Comparison of ENCODE assay signal across 7 mouse cellular contexts in genomic region chr11:120711980-120712604, GRCm38 (mm10). TPM values are rescaled to one million over a fixed set of nuclear protein-coding genes. Genes with fewer than 3 reads are reported as not detected.
DNase-seq lines count a peak whose midpoint lies in the region; ATAC-seq lines count a peak whose summit lies in the region.

No protein-coding gene starts in this region.

- peaks cover 13% of the 10 kb centered on the region for H3K4me1 ChIP-seq in liver, embryonic 11.5 days (replicated peaks; ENCODE audit: control insufficient read depth, insufficient read depth, low read length)
- H3K4me1 ChIP-seq in forebrain, embryonic 15.5 days, result peaks cover 30% of the 10 kb centered on the region
- peaks cover 59% of the 10 kb centered on the region for H3K4me1 ChIP-seq in limb, embryonic 13.5 days
- peaks cover 24% of the 10 kb centered on the region for H3K4me1 ChIP-seq in stomach, embryonic 14.5 days (ENCODE audit: control insufficient read depth, insufficient read depth, low read length)

- H3K9ac ChIP-seq in liver, embryonic 11.5 days (ENCODE audit: low read depth, low read length), result peak overlapping the region; percentile 84
- H3K9ac ChIP-seq in forebrain, embryonic 15.5 days (replicated peaks), result no peak overlapping the region
- H3K9ac ChIP-seq in limb, embryonic 13.5 days, result peak overlapping the region; percentile 75
- 0 out of 2 replicates have a peak overlapping the region, but pooled peaks have one; percentile 18 for H3K9ac ChIP-seq in stomach, embryonic 14.5 days (replicated peaks; ENCODE audit: low read depth, low read length)

- peak overlapping the region; percentile 82 for H3K4me3 ChIP-seq in liver, embryonic 11.5 days (ENCODE audit: low read depth, low read length)
- H3K4me3 ChIP-seq in forebrain, embryonic 15.5 days, result peak overlapping the region; percentile 64; the same call in 1 of the 2 replicates
- H3K4me3 ChIP-seq in limb, embryonic 13.5 days, result peak overlapping the region; percentile 69; the same call in 1 of the 2 replicates
- H3K4me3 ChIP-seq in stomach, embryonic 14.5 days (ENCODE audit: low read depth, low read length), result peak overlapping the region; percentile 60; the same call in 1 of the 2 replicates

- H3K27ac ChIP-seq in liver, embryonic 11.5 days (ENCODE audit: low read depth, low read length), result no peak overlapping the region
- no peak overlapping the region for H3K27ac ChIP-seq in forebrain, embryonic 15.5 days (replicated peaks)
- no peak overlapping the region for H3K27ac ChIP-seq in limb, embryonic 13.5 days
- H3K27ac ChIP-seq in stomach, embryonic 14.5 days (ENCODE audit: low read length), result no peak overlapping the region

- 61% methylated on average over 8 of the region's 8 CpGs for whole genome bisulfite sequencing in liver, embryonic 11.5 days
- WGBS in forebrain, embryonic 15.5 days, result 64% methylated on average over 8 of the region's 8 CpGs
- 50% methylated on average over 8 of the region's 8 CpGs for WGBS in limb, embryonic 13.5 days
- 59% methylated on average over 8 of the region's 8 CpGs for WGBS in stomach, embryonic 14.5 days

- H3K36me3 ChIP-seq in liver, embryonic 11.5 days (ENCODE audit: control insufficient read depth, insufficient read depth, low read length), result peaks cover 17% of the 10 kb centered on the region; the same call in 1 of the 2 replicates
- H3K36me3 ChIP-seq in forebrain, embryonic 15.5 days, result peaks cover 11% of the 10 kb centered on the region; the same call in 1 of the 2 replicates
- peaks cover 47% of the 10 kb centered on the region for H3K36me3 ChIP-seq in limb, embryonic 13.5 days
- peaks cover 5% of the 10 kb centered on the region for H3K36me3 ChIP-seq in stomach, embryonic 14.5 days (ENCODE audit: control insufficient read depth, insufficient read depth, low read length)

- ATAC-seq in liver, embryonic 11.5 days (replicated peaks; ENCODE audit: low FRiP score), result no peak
- no peak for ATAC-seq in forebrain, embryonic 15.5 days (replicated peaks)
- ATAC-seq in limb, embryonic 13.5 days (ENCODE audit: low FRiP score, low read depth), result no peak
- ATAC-seq in stomach, embryonic 14.5 days (ENCODE audit: insufficient number of reproducible peaks, insufficient read depth, low FRiP score, low read depth), result no peak

- no peaks in the 10 kb centered on the region for H3K27me3 ChIP-seq in liver, embryonic 11.5 days (replicated peaks; ENCODE audit: control insufficient read depth, insufficient read depth, low read length)
- no peaks in the 10 kb centered on the region for H3K27me3 ChIP-seq in forebrain, embryonic 15.5 days
- no peaks in the 10 kb centered on the region for H3K27me3 ChIP-seq in limb, embryonic 13.5 days
- H3K27me3 ChIP-seq in stomach, embryonic 14.5 days (ENCODE audit: control insufficient read depth, insufficient read depth, low read length), result no peaks in the 10 kb centered on the region

- H3K4me2 ChIP-seq in liver, embryonic 11.5 days, result peak overlapping the region; percentile 99
- peak overlapping the region; percentile 99; the same call in 1 of the 2 replicates for H3K4me2 ChIP-seq in forebrain, embryonic 15.5 days (replicated peaks)
- H3K4me2 ChIP-seq in limb, embryonic 13.5 days (replicated peaks), result peak overlapping the region; percentile 99
- H3K4me2 ChIP-seq in stomach, embryonic 14.5 days (replicated peaks; ENCODE audit: low read depth, low read length), result peak overlapping the region; percentile 94; the same call in 1 of the 2 replicates

- no peaks in the 10 kb centered on the region for H3K9me3 ChIP-seq in liver, embryonic 11.5 days (ENCODE audit: control insufficient read depth, low read length)
- no peaks in the 10 kb centered on the region for H3K9me3 ChIP-seq in forebrain, embryonic 15.5 days
- H3K9me3 ChIP-seq in limb, embryonic 13.5 days, result no peaks in the 10 kb centered on the region
- H3K9me3 ChIP-seq in stomach, embryonic 14.5 days (ENCODE audit: control insufficient read depth, low read depth, low read length), result no peaks in the 10 kb centered on the region

- DNase-seq in liver, embryonic 11.5 days (ENCODE audit: low spot score), result no peak
- no peak for DNase-seq in liver
- no peak for DNase-seq in adrenal gland, postnatal 36 days
- no peak for DNase-seq in right cerebral cortex, postnatal 14 days

RNA-seq across cellular contexts. Expression of gene Cenpx, which starts 1.4 kb away (rescaled TPM):
- polyA plus RNA-seq in liver, embryonic 11.5 days (2014; fragmentation: Nextera tagmentation; extraction: Ambion mirVana), result 178 and 192 TPM in 2 replicates
- polyA plus RNA-seq in forebrain, embryonic 15.5 days (2015; fragmentation: Nextera tagmentation; extraction: Ambion mirVana), result 97.9 and 103 TPM in 2 replicates
- polyA plus RNA-seq in limb, embryonic 13.5 days (2015; fragmentation: Nextera tagmentation; extraction: Ambion mirVana), result 139 and 145 TPM in 2 replicates
- 152 and 165 TPM in 2 replicates for polyA plus RNA-seq in stomach, embryonic 14.5 days (2014; fragmentation: Nextera tagmentation; extraction: Ambion mirVana)
- total RNA-seq in adrenal gland, postnatal 36 days (2021), result 10 to 100 TPM; 52.1 to 60.4 TPM

RNA-seq across cellular contexts. Expression of gene Lrrc45, which starts 1.6 kb away (rescaled TPM):
- 34.2 and 38.3 TPM in 2 replicates for polyA plus RNA-seq in liver, embryonic 11.5 days (2014; fragmentation: Nextera tagmentation; extraction: Ambion mirVana)
- 94.1 and 94.8 TPM in 2 replicates for polyA plus RNA-seq in forebrain, embryonic 15.5 days (2015; fragmentation: Nextera tagmentation; extraction: Ambion mirVana)
- 66.2 and 75.4 TPM in 2 replicates for polyA plus RNA-seq in limb, embryonic 13.5 days (2015; fragmentation: Nextera tagmentation; extraction: Ambion mirVana)
- polyA plus RNA-seq in stomach, embryonic 14.5 days (2014; fragmentation: Nextera tagmentation; extraction: Ambion mirVana), result 48.6 and 55.2 TPM in 2 replicates
- total RNA-seq in adrenal gland, postnatal 36 days (2021), result 10 to 100 TPM; 24.3 to 27.7 TPM

RNA-seq across cellular contexts. Expression of gene Rac3, which starts 9.2 kb away (rescaled TPM):
- polyA plus RNA-seq in liver, embryonic 11.5 days (2014; fragmentation: Nextera tagmentation; extraction: Ambion mirVana), result 1.2 and 1.8 TPM in 2 replicates
- polyA plus RNA-seq in forebrain, embryonic 15.5 days (2015; fragmentation: Nextera tagmentation; extraction: Ambion mirVana), result 245 and 251 TPM in 2 replicates
- polyA plus RNA-seq in limb, embryonic 13.5 days (2015; fragmentation: Nextera tagmentation; extraction: Ambion mirVana), result 66.2 and 70.5 TPM in 2 replicates
- 11.1 and 11.7 TPM in 2 replicates for polyA plus RNA-seq in stomach, embryonic 14.5 days (2014; fragmentation: Nextera tagmentation; extraction: Ambion mirVana)
- total RNA-seq in adrenal gland, postnatal 36 days (2021), result 10 to 100 TPM in 1 of 2 experiments, 1 to 10 TPM in 1; 8.2 to 17.0 TPM

RNA-seq across cellular contexts. Expression of gene Dcxr, which starts 15.0 kb away (rescaled TPM):
- 12.9 and 13.2 TPM in 2 replicates for polyA plus RNA-seq in liver, embryonic 11.5 days (2014; fragmentation: Nextera tagmentation; extraction: Ambion mirVana)
- polyA plus RNA-seq in forebrain, embryonic 15.5 days (2015; fragmentation: Nextera tagmentation; extraction: Ambion mirVana), result 9.0 and 9.3 TPM in 2 replicates
- polyA plus RNA-seq in limb, embryonic 13.5 days (2015; fragmentation: Nextera tagmentation; extraction: Ambion mirVana), result 15.6 and 16.2 TPM in 2 replicates
- 33.2 TPM in 2 replicates for polyA plus RNA-seq in stomach, embryonic 14.5 days (2014; fragmentation: Nextera tagmentation; extraction: Ambion mirVana)
- 10 to 100 TPM; 31.8 to 77.7 TPM for total RNA-seq in adrenal gland, postnatal 36 days (2021)

RNA-seq across cellular contexts. Expression of gene Cbr2, which starts 19.8 kb away (rescaled TPM):
- 0.22 and 0.32 TPM in 2 replicates for polyA plus RNA-seq in liver, embryonic 11.5 days (2014; fragmentation: Nextera tagmentation; extraction: Ambion mirVana)
- polyA plus RNA-seq in forebrain, embryonic 15.5 days (2015; fragmentation: Nextera tagmentation; extraction: Ambion mirVana), result 0.64 and 0.69 TPM in 2 replicates
- 7.7 and 10.1 TPM in 2 replicates for polyA plus RNA-seq in limb, embryonic 13.5 days (2015; fragmentation: Nextera tagmentation; extraction: Ambion mirVana)
- 36.9 and 46.6 TPM in 2 replicates for polyA plus RNA-seq in stomach, embryonic 14.5 days (2014; fragmentation: Nextera tagmentation; extraction: Ambion mirVana)
- 1 to 10 TPM; 5.0 to 7.8 TPM for total RNA-seq in adrenal gland, postnatal 36 days (2021)
